Mouse (Mus musculus): ENCODE data around the gene Zfp605. TPM values are rescaled to one million over a fixed set of nuclear protein-coding genes. Genes with fewer than 3 reads are reported as not detected.
"Not testable (repeated sequence)": the region's sequence is repeated elsewhere in the genome, so short reads cannot be mapped to it uniquely, and the experiment has no call there.

Zfp605 gene
- polyA plus RNA-seq, 1 experiment from 2014 or later: 15.2 TPM

GRCm38 (mm10) chr5:110101716-110102347 lies 8.1 kb upstream of the Zfp605 start:
- WGBS: 24% methylated on average over 34 of the region's 34 CpGs
- Histone ChIP-seq H3K9ac (peak overlapping the region; percentile 61), H3K9me3 (no peaks in the 10 kb centered on the region), H3K27me3 (peaks cover 6% of the 10 kb centered on the region), H3K27ac (no peak overlapping the region), H3K4me2 (peak overlapping the region; percentile 63), H3K4me3 (peak overlapping the region; percentile 37), H3K4me1 (replicated peaks) (peaks cover 33% of the 10 kb centered on the region), H3K36me3 (peaks cover 44% of the 10 kb centered on the region)
- peak; percentile 47 for ATAC-seq (ENCODE audit: low FRiP score)

- peaks cover 6% of the 10 kb centered on the region for H3K27me3 ChIP-seq
- H3K9me3 ChIP-seq: no peaks in the 10 kb centered on the region
- peak overlapping the region; percentile 37; the same call in 1 of the 2 replicates for H3K4me3 ChIP-seq
- no peak for ATAC-seq (ENCODE audit: low FRiP score)
- no peak overlapping the region for H3K9ac ChIP-seq
- peaks cover 44% of the 10 kb centered on the region for H3K36me3 ChIP-seq
- peak overlapping the region; percentile 63 for H3K4me2 ChIP-seq
- peaks cover 36% of the 10 kb centered on the region for H3K4me1 ChIP-seq (replicated peaks)
- no peak overlapping the region for H3K27ac ChIP-seq
- 90% methylated on average over 13 of the region's 13 CpGs for WGBS
Observed at GRCm38 (mm10) chr5:110102429-110102828, 7.5 kb upstream of the Zfp605 start.

GRCm38 (mm10) chr5:110102853-110103625 lies 6.9 kb upstream of the Zfp605 start:
- H3K36me3 ChIP-seq: peaks cover 44% of the 10 kb centered on the region
- no peaks in the 10 kb centered on the region for H3K9me3 ChIP-seq
- 97% methylated on average over 19 of the region's 19 CpGs for WGBS
- peaks cover 6% of the 10 kb centered on the region for H3K27me3 ChIP-seq
- H3K4me2 ChIP-seq: no peak overlapping the region
- no peak overlapping the region for H3K4me3 ChIP-seq
- H3K9ac ChIP-seq: no peak overlapping the region
- H3K4me1 ChIP-seq (replicated peaks): peaks cover 36% of the 10 kb centered on the region
- H3K27ac ChIP-seq: no peak overlapping the region
- ATAC-seq (ENCODE audit: low FRiP score): no peak

- ATAC-seq (ENCODE audit: low FRiP score): no peak
- WGBS: 96% methylated on average over 27 of the region's 27 CpGs
- peaks cover 36% of the 10 kb centered on the region for H3K4me1 ChIP-seq (replicated peaks)
Observed at GRCm38 (mm10) chr5:110103901-110104615, 5.8 kb upstream of the Zfp605 start.

GRCm38 (mm10) chr5:110104616-110105380 lies 5.1 kb upstream of the Zfp605 start:
- H3K4me3 ChIP-seq: no peak overlapping the region
- H3K36me3 ChIP-seq: peaks cover 44% of the 10 kb centered on the region
- ATAC-seq (ENCODE audit: low FRiP score): no peak
- no peak overlapping the region for H3K4me2 ChIP-seq
- H3K27me3 ChIP-seq: peaks cover 6% of the 10 kb centered on the region; the same call in 1 of the 2 replicates
- H3K4me1 ChIP-seq (replicated peaks): peaks cover 36% of the 10 kb centered on the region
- no peak overlapping the region for H3K27ac ChIP-seq
- H3K9ac ChIP-seq: no peak overlapping the region
- WGBS: 96% methylated on average over 36 of the region's 36 CpGs
- no peaks in the 10 kb centered on the region for H3K9me3 ChIP-seq

More at GRCm38 (mm10) chr5:110103901-110104615, 5.8 kb upstream of the Zfp605 start:
- H3K27ac ChIP-seq: no peak overlapping the region
- H3K27me3 ChIP-seq: peaks cover 6% of the 10 kb centered on the region; the same call in 1 of the 2 replicates
- H3K36me3 ChIP-seq: peaks cover 44% of the 10 kb centered on the region
- H3K4me3 ChIP-seq: no peak overlapping the region
- no peak overlapping the region for H3K9ac ChIP-seq
- H3K4me2 ChIP-seq: no peak overlapping the region
- no peaks in the 10 kb centered on the region for H3K9me3 ChIP-seq

- WGBS: 95% methylated on average over 26 of the region's 26 CpGs
- H3K4me1 ChIP-seq (replicated peaks): peaks cover 31% of the 10 kb centered on the region
Observed at GRCm38 (mm10) chr5:110106140-110106871, 3.6 kb upstream of the Zfp605 start.

GRCm38 (mm10) chr5:110106901-110107564 lies 2.9 kb upstream of the Zfp605 start:
- 16% methylated on average over 41 of the region's 41 CpGs for WGBS
- peak; percentile 19 for ATAC-seq (ENCODE audit: low FRiP score)
- Histone ChIP-seq H3K4me2 (peak overlapping the region; percentile 71), H3K9ac (peak overlapping the region; percentile 84), H3K4me1 (replicated peaks) (peaks cover 24% of the 10 kb centered on the region), H3K27me3 (no peaks in the 10 kb centered on the region), H3K27ac (peak overlapping the region; percentile 97), H3K4me3 (peak overlapping the region; percentile 74), H3K9me3 (no peaks in the 10 kb centered on the region), H3K36me3 (peaks cover 50% of the 10 kb centered on the region)

More at GRCm38 (mm10) chr5:110106140-110106871, 3.6 kb upstream of the Zfp605 start:
- peaks cover under 1% of the 10 kb centered on the region; the same call in 1 of the 2 replicates for H3K27me3 ChIP-seq
- no peak for ATAC-seq (ENCODE audit: low FRiP score)
- H3K9me3 ChIP-seq: no peaks in the 10 kb centered on the region
- peak overlapping the region; percentile 71 for H3K4me2 ChIP-seq
- H3K9ac ChIP-seq: peak overlapping the region; percentile 84
- peaks cover 44% of the 10 kb centered on the region for H3K36me3 ChIP-seq
- no peak overlapping the region for H3K27ac ChIP-seq
- peak overlapping the region; percentile 74 for H3K4me3 ChIP-seq

GRCm38 (mm10) chr5:110107581-110108304 lies 2.1 kb upstream of the Zfp605 start, which contains the start of gene Gtpbp6:
Gene Gtpbp6 (minus strand): TSS chr5:110108197.
- H3K27ac ChIP-seq: peak within 1 kb of the TSS; percentile 97
- H3K36me3 ChIP-seq: peaks cover 48% of the 10 kb centered on the region
- H3K9ac ChIP-seq: peak within 1 kb of the TSS; percentile 84
- under 1% methylated on average over 66 of the region's 71 CpGs for WGBS
- peak; percentile 80 for ATAC-seq (ENCODE audit: low FRiP score)
- peak within 1 kb of the TSS; percentile 71 for H3K4me2 ChIP-seq
- H3K4me3 ChIP-seq: peak within 1 kb of the TSS; percentile 74
- peaks cover 23% of the 10 kb centered on the region for H3K4me1 ChIP-seq (replicated peaks)
- H3K9me3 ChIP-seq: no peaks in the 10 kb centered on the region
- no peaks in the 10 kb centered on the region for H3K27me3 ChIP-seq

GRCm38 (mm10) chr5:110108305-110108628 lies 1.6 kb upstream of the Zfp605 start:
- ATAC-seq (ENCODE audit: low FRiP score): no peak
- Histone ChIP-seq H3K4me1 (replicated peaks) (peaks cover 23% of the 10 kb centered on the region), H3K9me3 (no peaks in the 10 kb centered on the region), H3K4me3 (peak overlapping the region; percentile 74), H3K27me3 (no peaks in the 10 kb centered on the region), H3K9ac (no peak overlapping the region), H3K36me3 (peaks cover 48% of the 10 kb centered on the region), H3K27ac (peak overlapping the region; percentile 97), H3K4me2 (peak overlapping the region; percentile 71)
- WGBS: 0% methylated on average over 7 of the region's 7 CpGs

GRCm38 (mm10) chr5:110122380-110122779 lies 12.5 kb downstream of the Zfp605 start:
- not testable (repeated sequence) for ATAC-seq (ENCODE audit: low FRiP score)

More at GRCm38 (mm10) chr5:110122380-110122779, 12.5 kb downstream of the Zfp605 start:
- not testable (repeated sequence) for H3K27me3 ChIP-seq; H3K27ac ChIP-seq; H3K4me1 ChIP-seq (replicated peaks); H3K9me3 ChIP-seq; H3K9ac ChIP-seq; H3K4me2 ChIP-seq; H3K4me3 ChIP-seq
- WGBS: 89% methylated on average over 3 of the region's 3 CpGs
- H3K36me3 ChIP-seq: peaks cover 81% of the 10 kb centered on the region
